Mouse (Mus musculus) limb, embryonic 14.5 days (tissue): ENCODE results near the gene Ak1. TPM values are rescaled to one million over a fixed set of nuclear protein-coding genes. Genes with fewer than 3 reads are reported as not detected.
A peak's percentile ranks its signal among the peaks of the same experiment; 100 is the strongest.

Experiments
- ATAC-seq: fragments of 200-750 bp; cut with Nextera tagmentation; 2 replicates; pipeline ENCODE4 v1.8.0; 2017; ENCODE audit warnings: low read depth, moderate number of reproducible peaks, moderate TSS enrichment; ENCODE audit not compliant: low FRiP score
- DNase-seq: peaks from one replicate; pipeline ENCODE4 v3.0.0-alpha.2; 2015; ENCODE audit warnings: low spot score
- H3K27ac ChIP-seq: fragments of 300-500 bp; sonication (generic); replicated peaks from 2 replicates; pipeline ENCODE4 v1.5.1; 2014; ENCODE audit warnings: low read depth, mild to moderate bottlenecking, low read length, moderate library complexity, mixed read lengths
- H3K27me3 ChIP-seq: fragments of 300-500 bp; sonication (generic); 2 replicates; pipeline ENCODE4 v1.6.1; 2014; ENCODE audit warnings: low read length, mixed read lengths; ENCODE audit not compliant: control insufficient read depth, insufficient read depth
- H3K36me3 ChIP-seq: fragments of 300-500 bp; sonication (generic); 2 replicates; pipeline ENCODE4 v1.6.1; 2014; ENCODE audit warnings: mild to moderate bottlenecking, low read length, moderate library complexity, mixed read lengths; ENCODE audit not compliant: control insufficient read depth, insufficient read depth
- H3K4me1 ChIP-seq: fragments of 300-500 bp; sonication (generic); 2 replicates; pipeline ENCODE4 v1.6.1; 2014; ENCODE audit warnings: antibody characterized with exemption, low read length, mixed read lengths; ENCODE audit not compliant: control insufficient read depth, insufficient read depth
- H3K4me2 ChIP-seq: fragments of 300-500 bp; sonication (generic); replicated peaks from 2 replicates; pipeline ENCODE4 v1.6.1; 2014; ENCODE audit warnings: low read depth, mild to moderate bottlenecking, low read length, moderate library complexity; ENCODE audit not compliant: severe bottlenecking
- H3K4me3 ChIP-seq: fragments of 300-500 bp; sonication (generic); replicated peaks from 2 replicates; pipeline ENCODE4 v1.5.1; 2014; ENCODE audit warnings: low read length
- H3K9ac ChIP-seq: fragments of 300-500 bp; sonication (generic); 2 replicates; pipeline ENCODE4 v1.6.1; 2014; ENCODE audit warnings: mild to moderate bottlenecking, low read depth, low read length, moderate library complexity; ENCODE audit not compliant: severe bottlenecking
- H3K9me3 ChIP-seq: fragments of 300-500 bp; sonication (generic); 2 replicates; pipeline ENCODE4 v1.6.1; 2016; ENCODE audit warnings: low read length; ENCODE audit not compliant: control insufficient read depth
- POLR2A ChIP-seq: fragments of 200-500 bp; IDR thresholded peaks from 2 replicates; pipeline ENCODE4 v1.8.0; 2012; ENCODE audit warnings: inconsistent platforms, mild to moderate bottlenecking, moderate library complexity, borderline replicate concordance; ENCODE audit not compliant: insufficient read depth, insufficient read length; ENCODE audit errors: extremely low read depth
- WGBS: fragments of 180-500 bp; shearing (Covaris S2); extraction: QIAGEN DNeasy Blood & Tissue Kit; methylation state at CpG from one replicate; pipeline ENCODE4 v1.1.7; 2014; 5-methylcytosine and 5-hydroxymethylcytosine counted together
- polyA plus RNA-seq, 2 experiments: library from polyadenylated mRNA; depleted of rRNA in 1 of 2; stranded (reverse) in 1 of 2; unstranded in 1 of 2; fragments of >200 nt; fragmentation: Nextera tagmentation in 1 of 2; extraction: Ambion mirVana in 1 of 2; gene quantifications; 2 replicates each; pipeline versions ENCODE4 v1.2.1 to v1.2.3; 2012 to 2014

The Ak1 gene
- polyA plus RNA-seq, 2 experiments = 26.7 to 56.2 TPM

DNA sequence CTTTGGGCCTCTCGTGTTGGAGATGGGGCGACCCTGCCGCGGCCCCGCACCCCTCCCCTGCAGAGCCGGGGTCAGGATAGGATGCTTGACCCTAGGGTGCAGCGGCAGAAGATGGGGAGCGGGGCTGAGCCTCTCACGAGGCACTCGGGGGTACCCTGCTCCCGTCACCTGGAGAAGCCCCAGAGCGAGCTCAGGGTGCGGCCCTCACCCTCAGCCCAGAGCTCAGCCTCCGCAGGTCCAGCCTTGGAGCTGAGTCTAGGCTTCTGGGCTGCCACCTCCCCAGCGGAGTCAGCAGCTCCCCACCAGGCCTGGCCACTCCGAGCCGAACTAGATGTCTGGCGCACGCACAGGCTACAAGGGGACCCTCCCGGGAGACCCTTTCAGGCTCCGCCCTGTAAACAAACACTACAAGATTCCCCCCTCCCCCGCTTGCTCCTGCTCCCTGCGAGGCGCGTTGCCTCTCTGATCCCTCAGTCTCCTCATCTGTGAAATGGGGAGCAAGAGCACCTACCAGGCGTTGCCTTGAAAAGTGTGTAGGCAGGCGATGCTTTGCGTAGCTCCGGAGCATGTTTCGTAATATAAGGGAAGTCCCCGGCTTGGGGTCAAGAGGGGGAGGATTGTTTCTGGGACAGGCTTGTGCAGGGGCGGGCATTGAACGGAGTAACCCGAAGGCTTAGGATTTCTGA is 14.2 kb upstream of the Ak1 start:
- Histone ChIP-seq H3K4me1 (peaks cover 22% of the 10 kb centered on the region), H3K9ac (peak overlapping the region; percentile 85), H3K27ac (peak overlapping the region; percentile 35; the same call in 1 of the 2 replicates), H3K4me3 (peak overlapping the region; percentile 82), H3K4me2 (peak overlapping the region; percentile 79), H3K9me3 (no peaks in the 10 kb centered on the region), H3K27me3 (no peaks in the 10 kb centered on the region), H3K36me3 (0 out of 2 replicates have a peak, but pooled peaks cover 3% of the 10 kb centered on the region)
- WGBS = 10% methylated on average over 26 of the region's 34 CpGs
- ATAC-seq (peak; percentile 47; the same call in 1 of the 2 replicates), DNase-seq (peak; percentile 76)
- TF ChIP-seq POLR2A = no peak

- no peaks in the 10 kb centered on the region for H3K27me3 ChIP-seq
- 5% methylated on average over 25 of the region's 25 CpGs for WGBS
- no peak for TF ChIP-seq POLR2A
- peak overlapping the region; percentile 82 for H3K4me3 ChIP-seq
- H3K36me3 ChIP-seq = peaks cover 8% of the 10 kb centered on the region
- peaks cover 22% of the 10 kb centered on the region for H3K4me1 ChIP-seq
- peak; percentile 69 for DNase-seq
- H3K9ac ChIP-seq = 0 out of 2 replicates have a peak overlapping the region, but pooled peaks have one; percentile 85
- ATAC-seq = peak; percentile 39
- H3K27ac ChIP-seq = peak overlapping the region; percentile 53; the same call in 1 of the 2 replicates
- peak overlapping the region; percentile 79 for H3K4me2 ChIP-seq
- H3K9me3 ChIP-seq = no peaks in the 10 kb centered on the region
These were observed 13.3 kb upstream of the Ak1 start for GRCm38 (mm10) chr2:32608141-32608777.

GRCm38 (mm10) chr2:32608778-32609435 is 12.7 kb upstream of the Ak1 start:
- TF ChIP-seq POLR2A = no peak
- Histone ChIP-seq H3K4me3 (peak overlapping the region; percentile 82), H3K4me2 (peak overlapping the region; percentile 79), H3K9ac (no peak overlapping the region), H3K36me3 (peaks cover 13% of the 10 kb centered on the region), H3K27me3 (no peaks in the 10 kb centered on the region), H3K4me1 (peaks cover 22% of the 10 kb centered on the region), H3K27ac (peak overlapping the region; percentile 53; the same call in 1 of the 2 replicates), H3K9me3 (no peaks in the 10 kb centered on the region)
- DNase-seq (no peak), ATAC-seq (no peak)
- 46% methylated on average over 18 of the region's 18 CpGs for WGBS

DNA sequence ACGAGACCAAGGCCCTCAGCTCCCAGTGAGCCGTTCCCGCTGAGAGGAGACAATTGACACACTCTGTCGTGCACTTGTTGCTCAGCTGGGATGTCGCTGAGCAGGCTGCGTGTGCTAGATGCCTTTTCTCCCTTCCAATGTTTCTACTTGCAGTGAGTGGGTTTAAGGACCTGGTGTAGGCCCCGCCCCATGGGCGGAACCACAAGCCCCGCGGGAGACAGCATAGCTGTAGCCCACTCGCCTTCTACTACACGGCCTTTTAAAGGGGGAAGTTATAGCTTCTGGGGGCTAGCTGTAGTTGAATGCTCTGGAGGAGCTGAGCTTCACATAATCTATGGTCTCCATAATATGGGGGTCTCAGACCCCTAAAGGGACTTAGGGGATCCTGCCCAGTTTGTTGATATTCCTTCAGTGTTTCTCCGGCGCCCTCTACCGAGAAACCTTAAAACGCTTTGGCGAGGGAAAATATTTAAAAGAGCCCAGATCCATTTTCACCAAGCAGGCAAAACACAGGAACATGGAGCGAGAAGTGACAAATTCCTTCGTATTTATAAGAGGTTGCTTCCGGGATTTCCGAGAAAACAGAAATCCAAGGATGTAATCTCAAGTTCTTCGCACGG is 10.8 kb upstream of the Ak1 start:
- Histone ChIP-seq H3K27me3 (no peaks in the 10 kb centered on the region), H3K4me1 (peaks cover 22% of the 10 kb centered on the region), H3K36me3 (peaks cover 24% of the 10 kb centered on the region), H3K27ac (no peak overlapping the region), H3K9ac (peak overlapping the region; percentile 6; the same call in 1 of the 2 replicates), H3K4me3 (peak overlapping the region; percentile 29), H3K4me2 (peak overlapping the region; percentile 44), H3K9me3 (no peaks in the 10 kb centered on the region)
- TF ChIP-seq POLR2A = no peak
- 17% methylated on average over 23 of the region's 23 CpGs for WGBS
- ATAC-seq = no peak
- peak; percentile 59 for DNase-seq

DNA sequence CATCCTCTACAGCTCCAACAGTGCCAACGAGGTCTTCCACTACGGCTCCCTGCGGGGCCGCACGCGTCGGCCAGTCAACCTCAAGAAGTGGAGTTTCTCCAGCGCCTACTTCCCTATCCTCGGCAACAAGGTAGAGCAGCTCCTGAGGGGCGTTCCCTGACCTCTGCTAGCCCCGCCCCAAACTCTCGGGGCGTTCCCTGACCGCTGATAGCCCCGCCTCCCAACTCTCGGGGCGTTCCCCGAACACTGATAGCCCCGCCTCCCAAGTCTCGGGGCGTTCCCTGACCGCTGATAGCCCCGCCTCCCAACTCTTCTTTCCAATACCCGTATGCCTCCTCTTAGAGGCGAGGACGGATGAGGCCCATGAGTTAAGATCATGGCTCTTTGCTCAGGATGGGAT is 9.3 kb upstream of the Ak1 start:
- Histone ChIP-seq H3K4me1 (peaks cover 20% of the 10 kb centered on the region), H3K4me3 (no peak overlapping the region), H3K27me3 (no peaks in the 10 kb centered on the region), H3K9ac (no peak overlapping the region), H3K27ac (no peak overlapping the region), H3K4me2 (no peak overlapping the region), H3K36me3 (peaks cover 34% of the 10 kb centered on the region), H3K9me3 (no peaks in the 10 kb centered on the region)
- WGBS = 70% methylated on average over 26 of the region's 26 CpGs
- ATAC-seq (no peak), DNase-seq (no peak)
- TF ChIP-seq POLR2A = no peak
